Comparison of ENCODE assay signal across 1 mouse cellular context in genomic region chr19:53031957-53032371, GRCm38 (mm10).
TF ChIP-seq lines count a peak whose summit lies in the region.

No protein-coding gene starts in this region.

TF ChIP-seq in MEL, 35 proteins besides CTCF, POLR2A, EP300 and RAD21 (continued from another document):
- TF ChIP-seq NRF1 (IDR thresholded peaks at IDR 0.05; ENCODE audit: insufficient read depth, low read depth, low read length, poor library complexity, severe bottlenecking) (no peak), CHD2 (IDR thresholded peaks at IDR 0.05; ENCODE audit: low read length) (no peak), ZC3H11A (IDR thresholded peaks at IDR 0.05; ENCODE audit: low read depth, low read length) (no peak)
TF ChIP-seq in MEL: peak in this region for 17.
